Mouse (Mus musculus): ENCODE measurements around the gene Arl15. TPM values are rescaled to one million over a fixed set of nuclear protein-coding genes. Genes with fewer than 3 reads are reported as not detected.

Gene Arl15
- polyA plus RNA-seq, 1 experiment from 2014 or later = 4.9 TPM

- TF ChIP-seq CTCF (IDR thresholded peaks at IDR 0.05; ENCODE audit: low read depth) = no peak
- no peak for ATAC-seq
- H3K9me3 ChIP-seq (ENCODE audit: control insufficient read depth) = no peaks in the 10 kb centered on the region
- H3K36me3 ChIP-seq (ENCODE audit: control insufficient read depth, insufficient read depth) = no peaks in the 10 kb centered on the region
- WGBS = 60% methylated on average over 19 of the region's 19 CpGs
- H3K27ac ChIP-seq (ENCODE audit: low read depth, low read length) = no peak overlapping the region
- H3K27me3 ChIP-seq (replicated peaks; ENCODE audit: control insufficient read depth, insufficient read depth, low read length) = no peaks in the 10 kb centered on the region
- no peaks in the 10 kb centered on the region for H3K4me1 ChIP-seq (replicated peaks; ENCODE audit: control insufficient read depth, insufficient read depth, low read length)
- H3K9ac ChIP-seq (ENCODE audit: low read depth, low read length) = no peak overlapping the region
- H3K4me2 ChIP-seq (replicated peaks; ENCODE audit: low read depth) = no peak overlapping the region
- no peak overlapping the region for H3K4me3 ChIP-seq (ENCODE audit: low read depth, low read length)
Measured at GRCm38 (mm10) chr13:114118104-114118830, 324.0 kb downstream of the Arl15 start.

GRCm38 (mm10) chr13:114119816-114120215 lies 325.5 kb downstream of the Arl15 start:
- H3K27ac ChIP-seq (ENCODE audit: low read depth, low read length) = no peak overlapping the region
- H3K36me3 ChIP-seq (ENCODE audit: control insufficient read depth, insufficient read depth) = no peaks in the 10 kb centered on the region
- 88% methylated on average over 4 of the region's 4 CpGs for WGBS
- H3K4me3 ChIP-seq (ENCODE audit: low read depth, low read length) = no peak overlapping the region
- no peaks in the 10 kb centered on the region for H3K27me3 ChIP-seq (replicated peaks; ENCODE audit: control insufficient read depth, insufficient read depth, low read length)
- no peak overlapping the region for H3K9ac ChIP-seq (ENCODE audit: low read depth, low read length)
- no peak for TF ChIP-seq CTCF (IDR thresholded peaks at IDR 0.05; ENCODE audit: low read depth)
- no peak overlapping the region for H3K4me2 ChIP-seq (replicated peaks; ENCODE audit: low read depth)
- ATAC-seq = no peak
- no peaks in the 10 kb centered on the region for H3K4me1 ChIP-seq (replicated peaks; ENCODE audit: control insufficient read depth, insufficient read depth, low read length)
- no peaks in the 10 kb centered on the region for H3K9me3 ChIP-seq (ENCODE audit: control insufficient read depth)

- TF ChIP-seq CTCF (IDR thresholded peaks at IDR 0.05; ENCODE audit: low read depth) = no peak
- no peak for ATAC-seq
- 82% methylated on average over 9 of the region's 9 CpGs for WGBS
Measured at GRCm38 (mm10) chr13:114121591-114121990, 327.3 kb downstream of the Arl15 start.

GRCm38 (mm10) chr13:114123391-114123790 lies 329.1 kb downstream of the Arl15 start:
- WGBS = 88% methylated on average over 3 of the region's 3 CpGs
- Histone ChIP-seq H3K9ac (ENCODE audit: low read depth, low read length) (no peak overlapping the region), H3K27ac (ENCODE audit: low read depth, low read length) (no peak overlapping the region), H3K9me3 (ENCODE audit: control insufficient read depth) (no peaks in the 10 kb centered on the region), H3K27me3 (replicated peaks; ENCODE audit: control insufficient read depth, insufficient read depth, low read length) (no peaks in the 10 kb centered on the region), H3K4me3 (ENCODE audit: low read depth, low read length) (no peak overlapping the region), H3K4me1 (replicated peaks; ENCODE audit: control insufficient read depth, insufficient read depth, low read length) (no peaks in the 10 kb centered on the region), H3K36me3 (ENCODE audit: control insufficient read depth, insufficient read depth) (no peaks in the 10 kb centered on the region), H3K4me2 (replicated peaks; ENCODE audit: low read depth) (no peak overlapping the region)
- ATAC-seq = no peak
- TF ChIP-seq CTCF (IDR thresholded peaks at IDR 0.05; ENCODE audit: low read depth) = no peak

More at GRCm38 (mm10) chr13:114121591-114121990, 327.3 kb downstream of the Arl15 start:
- no peaks in the 10 kb centered on the region for H3K36me3 ChIP-seq (ENCODE audit: control insufficient read depth, insufficient read depth)
- no peaks in the 10 kb centered on the region for H3K4me1 ChIP-seq (replicated peaks; ENCODE audit: control insufficient read depth, insufficient read depth, low read length)
- no peak overlapping the region for H3K9ac ChIP-seq (ENCODE audit: low read depth, low read length)
- no peaks in the 10 kb centered on the region for H3K9me3 ChIP-seq (ENCODE audit: control insufficient read depth)
- H3K4me3 ChIP-seq (ENCODE audit: low read depth, low read length) = no peak overlapping the region
- H3K27me3 ChIP-seq (replicated peaks; ENCODE audit: control insufficient read depth, insufficient read depth, low read length) = no peaks in the 10 kb centered on the region
- H3K4me2 ChIP-seq (replicated peaks; ENCODE audit: low read depth) = no peak overlapping the region
- no peak overlapping the region for H3K27ac ChIP-seq (ENCODE audit: low read depth, low read length)

- no peak overlapping the region for H3K4me3 ChIP-seq (ENCODE audit: low read depth, low read length)
- 91% methylated on average over 10 of the region's 10 CpGs for WGBS
- H3K4me1 ChIP-seq (replicated peaks; ENCODE audit: control insufficient read depth, insufficient read depth, low read length) = no peaks in the 10 kb centered on the region
- no peak overlapping the region for H3K4me2 ChIP-seq (replicated peaks; ENCODE audit: low read depth)
- no peaks in the 10 kb centered on the region for H3K36me3 ChIP-seq (ENCODE audit: control insufficient read depth, insufficient read depth)
- no peaks in the 10 kb centered on the region for H3K9me3 ChIP-seq (ENCODE audit: control insufficient read depth)
- no peak for ATAC-seq
- TF ChIP-seq CTCF (IDR thresholded peaks at IDR 0.05; ENCODE audit: low read depth) = no peak
- no peak overlapping the region for H3K9ac ChIP-seq (ENCODE audit: low read depth, low read length)
- no peak overlapping the region for H3K27ac ChIP-seq (ENCODE audit: low read depth, low read length)
- no peaks in the 10 kb centered on the region for H3K27me3 ChIP-seq (replicated peaks; ENCODE audit: control insufficient read depth, insufficient read depth, low read length)
Measured at GRCm38 (mm10) chr13:114124385-114124784, 330.1 kb downstream of the Arl15 start.

- no peak for TF ChIP-seq CTCF (IDR thresholded peaks at IDR 0.05; ENCODE audit: low read depth)
- no peaks in the 10 kb centered on the region for H3K9me3 ChIP-seq (ENCODE audit: control insufficient read depth)
- WGBS = 55% methylated on average over 12 of the region's 12 CpGs
- H3K9ac ChIP-seq (ENCODE audit: low read depth, low read length) = no peak overlapping the region
- no peaks in the 10 kb centered on the region for H3K36me3 ChIP-seq (ENCODE audit: control insufficient read depth, insufficient read depth)
- H3K27ac ChIP-seq (ENCODE audit: low read depth, low read length) = no peak overlapping the region
- no peak overlapping the region for H3K4me2 ChIP-seq (replicated peaks; ENCODE audit: low read depth)
- H3K4me3 ChIP-seq (ENCODE audit: low read depth, low read length) = no peak overlapping the region
- ATAC-seq = no peak
- H3K4me1 ChIP-seq (replicated peaks; ENCODE audit: control insufficient read depth, insufficient read depth, low read length) = no peaks in the 10 kb centered on the region
- no peaks in the 10 kb centered on the region for H3K27me3 ChIP-seq (replicated peaks; ENCODE audit: control insufficient read depth, insufficient read depth, low read length)
Measured at GRCm38 (mm10) chr13:114124991-114125390, 330.7 kb downstream of the Arl15 start.

All from intestine, postnatal 0 days (tissue).